Mouse (Mus musculus) C2C12 (cell line): Measurements from ENCODE around the gene Ctrc.

Source experiments
- CTCF ChIP-seq: IDR thresholded peaks from one replicate; pipeline ENCODE4 v1.5.1; 2011; ENCODE audit not compliant: control insufficient read depth, insufficient read depth, insufficient read length
- MAX ChIP-seq: IDR thresholded peaks from one replicate; pipeline ENCODE4 v1.6.1; 2011; ENCODE audit warnings: mild to moderate bottlenecking, control low read depth
- MYOG ChIP-seq: IDR thresholded peaks from one replicate; pipeline ENCODE4 v1.6.1; 2011; ENCODE audit not compliant: control insufficient read depth, insufficient read length; ENCODE audit errors: extremely low read depth
- USF1 ChIP-seq: IDR thresholded peaks from one replicate; pipeline ENCODE4 v1.6.1; 2011; ENCODE audit warnings: low read depth, mild to moderate bottlenecking, control low read depth, moderate library complexity

DNA sequence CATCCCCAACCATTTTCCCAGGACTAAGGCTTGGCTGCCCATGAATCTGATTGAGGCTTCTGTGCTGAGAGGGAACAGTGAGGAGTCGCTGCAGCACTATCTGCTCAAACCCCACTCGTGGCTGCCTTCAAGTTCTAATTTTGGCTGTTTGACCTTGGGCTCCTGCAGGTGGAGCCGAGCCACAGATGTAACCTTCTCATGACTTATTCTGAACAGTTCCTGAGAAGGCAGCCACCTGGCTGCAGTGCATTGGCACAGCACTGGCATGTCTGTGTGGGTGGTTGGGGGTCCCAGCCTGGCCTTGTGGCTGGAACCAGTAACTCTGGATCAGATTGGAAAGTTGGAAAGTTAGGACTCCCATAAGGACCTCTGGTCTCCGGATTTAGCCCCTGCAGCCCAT is 18.0 kb downstream of the Ctrc start:
- TF ChIP-seq MYOG (no peak), CTCF (no peak), MAX (no peak), USF1 (no peak)
